Mouse (Mus musculus) cortical plate, adult 2 months (tissue): ENCODE measurements around the gene Arl10.

Source experiments
- CTCF ChIP-seq: fragments of 200-500 bp; IDR thresholded peaks from 2 replicates; pipeline ENCODE4 v1.5.1; 2011; ENCODE audit warnings: mild to moderate bottlenecking, control low read depth, low read length; ENCODE audit not compliant: insufficient read depth; ENCODE audit errors: extremely low read depth
- POLR2A ChIP-seq: fragments of 200-500 bp; IDR thresholded peaks from 2 replicates; pipeline ENCODE4 v1.6.1; 2011; ENCODE audit warnings: mild to moderate bottlenecking, low read length, control low read depth; ENCODE audit not compliant: insufficient read depth; ENCODE audit errors: extremely low read depth

DNA sequence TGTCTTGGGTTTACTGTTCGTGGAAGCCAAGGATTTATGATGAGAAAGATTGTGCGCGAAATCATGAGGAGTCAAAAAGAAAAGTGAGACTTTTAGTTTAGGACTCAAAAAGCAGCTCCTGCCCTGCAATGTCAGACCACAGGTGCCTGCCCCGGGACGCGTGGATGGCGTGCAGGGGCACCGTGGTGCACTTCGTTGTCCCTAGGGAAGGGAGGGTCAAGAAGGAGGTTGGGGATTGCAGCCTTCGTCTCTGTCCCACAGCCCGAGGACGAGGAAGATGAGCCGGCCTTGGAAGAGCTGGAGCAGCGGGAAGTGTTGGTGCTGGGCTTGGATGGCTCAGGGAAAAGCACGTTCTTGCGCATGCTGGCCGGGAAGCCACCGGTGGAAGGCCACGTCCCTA is 674 bp downstream of the Arl10 start:
- no peak for TF ChIP-seq CTCF
- TF ChIP-seq POLR2A = no peak
